Mouse (Mus musculus) kidney, postnatal 0 days (tissue): ENCODE data around the gene Cd63. TPM values are rescaled to one million over a fixed set of nuclear protein-coding genes. Genes with fewer than 3 reads are reported as not detected.

ENCODE experiments used
- ATAC-seq: fragments of 200-750 bp; cut with Nextera tagmentation; replicated peaks from 2 replicates; pipeline ENCODE4 v1.8.0; 2017; ENCODE audit warnings: low read depth, moderate number of reproducible peaks, moderate TSS enrichment, moderate library complexity; ENCODE audit not compliant: low FRiP score
- DNase-seq: peaks from one replicate; pipeline ENCODE4 v3.0.0-alpha.2; 2016; ENCODE audit warnings: low spot score
- H3K27ac ChIP-seq: fragments of 300-500 bp; sonication (generic); 2 replicates; pipeline ENCODE4 v1.5.1; 2014; ENCODE audit warnings: mild to moderate bottlenecking
- H3K27me3 ChIP-seq: fragments of 300-500 bp; sonication (generic); 2 replicates; pipeline ENCODE4 v1.6.1; 2014; ENCODE audit warnings: low read length, mixed read lengths; ENCODE audit not compliant: insufficient read depth
- H3K36me3 ChIP-seq: fragments of 300-500 bp; sonication (generic); 2 replicates; pipeline ENCODE4 v1.6.1; 2014; ENCODE audit warnings: low read length, mixed read lengths; ENCODE audit not compliant: insufficient read depth
- H3K4me1 ChIP-seq: fragments of 300-500 bp; sonication (generic); replicated peaks from 2 replicates; pipeline ENCODE4 v1.6.1; 2014; ENCODE audit warnings: antibody characterized with exemption, low read length, mixed read lengths; ENCODE audit not compliant: insufficient read depth
- H3K4me2 ChIP-seq: fragments of 300-500 bp; sonication (generic); 2 replicates; pipeline ENCODE4 v1.6.1; 2014; ENCODE audit warnings: mild to moderate bottlenecking, low read length, moderate library complexity, mixed read lengths
- H3K4me3 ChIP-seq: fragments of 300-500 bp; sonication (generic); replicated peaks from 2 replicates; pipeline ENCODE4 v1.5.1; 2014; ENCODE audit warnings: low read depth, low read length
- H3K9ac ChIP-seq: fragments of 300-500 bp; sonication (generic); 2 replicates; pipeline ENCODE4 v1.6.1; 2014; ENCODE audit warnings: low read depth, low read length
- H3K9me3 ChIP-seq: fragments of 300-500 bp; sonication (generic); replicated peaks from 2 replicates; pipeline ENCODE4 v1.6.1; 2016; ENCODE audit warnings: low read length, inconsistent platforms, mixed read lengths
- CTCF ChIP-seq: IDR thresholded peaks from 2 replicates; pipeline ENCODE4 v1.5.1; 2016; ENCODE audit warnings: antibody characterized with exemption, low read depth, mild to moderate bottlenecking, moderate library complexity
- WGBS: fragments of 180-500 bp; shearing (Covaris S2); extraction: QIAGEN DNeasy Blood & Tissue Kit; methylation state at CpG from one replicate; pipeline ENCODE4 v1.1.7; 2014; 5-methylcytosine and 5-hydroxymethylcytosine counted together
- polyA plus RNA-seq: library from polyadenylated mRNA; unstranded; fragments of >200 nt; fragmentation: Nextera tagmentation; extraction: Ambion mirVana; gene quantifications from 2 replicates; pipeline ENCODE4 v1.2.1, GENCODE M21; 2015

Gene Cd63
- polyA plus RNA-seq, 1 experiment from 2014 or later, result 1,350 TPM

DNA sequence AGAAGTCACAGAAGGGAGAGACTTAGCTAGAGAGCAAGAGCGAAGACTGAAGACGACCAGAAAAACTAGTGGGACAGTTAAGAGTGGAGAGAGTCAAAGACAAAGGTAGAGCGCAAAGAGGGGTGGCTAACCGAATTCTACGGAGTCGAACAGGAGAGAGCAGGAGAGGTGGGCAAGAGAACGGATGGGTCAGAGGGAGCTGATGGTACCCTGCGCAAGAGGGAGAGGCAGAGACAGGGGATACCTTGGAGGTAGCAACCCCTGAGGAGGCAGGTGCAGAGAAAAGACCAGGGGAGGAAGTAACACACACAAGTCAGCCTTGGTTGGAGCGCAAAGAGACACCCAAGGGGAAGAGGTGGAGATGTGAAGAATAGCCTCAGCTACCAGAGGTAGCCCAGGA lies 8.5 kb upstream of the Cd63 start:
- ATAC-seq (no peak), DNase-seq (no peak)
- Histone ChIP-seq H3K27me3 (0 out of 2 replicates have a peak, but pooled peaks cover 3% of the 10 kb centered on the region), H3K4me2 (peak overlapping the region; percentile 63), H3K27ac (0 out of 2 replicates have a peak overlapping the region, but pooled peaks have one; percentile 32), H3K9me3 (no peaks in the 10 kb centered on the region), H3K4me3 (peak overlapping the region; percentile 62), H3K4me1 (peaks cover 18% of the 10 kb centered on the region; the same call in 1 of the 2 replicates), H3K9ac (peak overlapping the region; percentile 78; the same call in 1 of the 2 replicates), H3K36me3 (no peaks in the 10 kb centered on the region)
- TF ChIP-seq CTCF, result no peak
- 3% methylated on average over 9 of the region's 9 CpGs for WGBS

- Histone ChIP-seq H3K9ac (no peak overlapping the region), H3K27ac (no peak overlapping the region), H3K4me3 (0 out of 2 replicates have a peak overlapping the region, but pooled peaks have one; percentile 6), H3K4me1 (peaks cover 10% of the 10 kb centered on the region; the same call in 1 of the 2 replicates), H3K9me3 (no peaks in the 10 kb centered on the region), H3K4me2 (peak overlapping the region; percentile 38), H3K36me3 (no peaks in the 10 kb centered on the region), H3K27me3 (0 out of 2 replicates have a peak, but pooled peaks cover 3% of the 10 kb centered on the region)
- under 1% methylated on average over 9 of the region's 9 CpGs for WGBS
- DNase-seq, result peak; percentile 94
- ATAC-seq, result peak; percentile 36
- TF ChIP-seq CTCF, result peak; percentile 91
Measured at GRCm38 (mm10) chr10:128895437-128895836, 5.4 kb upstream of the Cd63 start.

- 9% methylated on average over 17 of the region's 17 CpGs for WGBS
- DNase-seq, result no peak
- peaks cover 9% of the 10 kb centered on the region for H3K4me1 ChIP-seq
- 0 out of 2 replicates have a peak overlapping the region, but pooled peaks have one; percentile 6 for H3K4me3 ChIP-seq
- no peak overlapping the region for H3K27ac ChIP-seq
- no peak; the same call in 1 of the 2 replicates for ATAC-seq
- peak overlapping the region; percentile 38 for H3K4me2 ChIP-seq
- H3K36me3 ChIP-seq, result no peaks in the 10 kb centered on the region
- H3K9me3 ChIP-seq, result no peaks in the 10 kb centered on the region
- TF ChIP-seq CTCF, result no peak
- H3K27me3 ChIP-seq, result 0 out of 2 replicates have a peak, but pooled peaks cover 3% of the 10 kb centered on the region
- peak overlapping the region; percentile 13; the same call in 1 of the 2 replicates for H3K9ac ChIP-seq
Measured at GRCm38 (mm10) chr10:128895952-128896693, 4.7 kb upstream of the Cd63 start.

DNA sequence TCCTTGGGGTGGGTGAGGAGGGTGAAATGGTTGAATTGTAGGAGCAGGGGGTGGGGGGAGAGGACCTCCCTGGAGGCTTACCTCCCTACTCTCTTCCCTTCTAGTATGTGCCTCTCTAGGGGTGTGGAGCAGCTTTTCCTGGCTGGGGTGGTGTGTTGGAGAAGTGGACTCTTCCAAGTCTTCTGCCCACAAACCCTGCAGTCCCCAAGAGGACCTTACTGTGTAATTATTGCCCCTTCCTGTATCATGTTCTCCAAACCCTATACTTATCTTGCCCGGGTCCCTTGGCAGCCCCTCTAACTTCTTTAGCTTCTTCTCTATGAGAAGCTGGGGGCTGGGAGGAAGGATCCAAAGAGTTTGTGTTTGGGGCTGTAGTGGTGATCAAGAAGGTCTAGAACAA lies 4.0 kb upstream of the Cd63 start:
- H3K27ac ChIP-seq, result no peak overlapping the region
- no peak for DNase-seq
- no peaks in the 10 kb centered on the region for H3K36me3 ChIP-seq
- 0 out of 2 replicates have a peak, but pooled peaks cover 3% of the 10 kb centered on the region for H3K27me3 ChIP-seq
- no peak overlapping the region for H3K9ac ChIP-seq
- no peak overlapping the region for H3K4me3 ChIP-seq
- ATAC-seq, result no peak
- WGBS, result 35% methylated on average over 1 of the region's 1 CpGs
- no peak overlapping the region for H3K4me2 ChIP-seq
- H3K9me3 ChIP-seq, result no peaks in the 10 kb centered on the region
- H3K4me1 ChIP-seq, result peaks cover 9% of the 10 kb centered on the region
- TF ChIP-seq CTCF, result no peak

DNA sequence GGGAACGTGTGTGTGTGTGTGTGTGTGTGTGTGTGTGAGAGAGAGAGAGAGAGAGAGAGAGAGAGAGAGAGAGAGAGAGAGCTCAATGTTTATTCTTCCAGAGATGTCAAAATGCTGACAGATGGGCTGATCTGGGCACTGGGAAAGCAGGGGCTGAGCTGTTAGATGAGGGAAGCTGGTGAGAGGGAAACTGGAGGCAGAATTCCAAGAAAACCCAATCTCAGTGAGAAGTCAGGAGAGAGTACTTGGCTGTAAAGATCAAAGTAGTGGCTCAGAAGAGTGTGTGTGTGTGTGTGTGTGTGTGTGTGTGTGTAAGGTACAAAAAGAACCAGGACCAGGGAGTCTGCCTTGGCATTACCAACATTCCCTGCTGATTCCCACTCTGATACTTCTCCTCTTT lies 3.3 kb upstream of the Cd63 start:
- Histone ChIP-seq H3K4me2 (no peak overlapping the region), H3K36me3 (no peaks in the 10 kb centered on the region), H3K9me3 (no peaks in the 10 kb centered on the region), H3K4me1 (peaks cover 9% of the 10 kb centered on the region), H3K27me3 (0 out of 2 replicates have a peak, but pooled peaks cover 3% of the 10 kb centered on the region), H3K9ac (no peak overlapping the region), H3K27ac (no peak overlapping the region), H3K4me3 (no peak overlapping the region)
- DNase-seq (no peak), ATAC-seq (no peak)
- no peak for TF ChIP-seq CTCF
- 19% methylated on average over 1 of the region's 1 CpGs for WGBS

GRCm38 (mm10) chr10:128899759-128900490 lies 864 bp upstream of the Cd63 start:
- ATAC-seq, result no peak; the same call in 1 of the 2 replicates
- DNase-seq, result no peak
- WGBS, result 75% methylated on average over 6 of the region's 6 CpGs
- no peaks in the 10 kb centered on the region for H3K9me3 ChIP-seq
- 0 out of 2 replicates have a peak, but pooled peaks cover 3% of the 10 kb centered on the region for H3K27me3 ChIP-seq
- TF ChIP-seq CTCF, result no peak
- peak overlapping the region; percentile 47 for H3K27ac ChIP-seq
- H3K4me3 ChIP-seq, result no peak overlapping the region
- H3K4me1 ChIP-seq, result peaks cover 9% of the 10 kb centered on the region
- H3K4me2 ChIP-seq, result no peak overlapping the region
- H3K9ac ChIP-seq, result no peak overlapping the region
- no peaks in the 10 kb centered on the region for H3K36me3 ChIP-seq
